Mouse (Mus musculus): ENCODE data around the gene Cacul1. TPM values are rescaled to one million over a fixed set of nuclear protein-coding genes. Genes with fewer than 3 reads are reported as not detected.
"Not testable (repeated sequence)": the region's sequence is repeated elsewhere in the genome, so short reads cannot be mapped to it uniquely, and the experiment has no call there.

The Cacul1 gene
- polyA plus RNA-seq (2012; ENCODE audit: insufficient read depth, insufficient read length, low replicate concordance, missing spikeins) = not detected in 2 replicates

GRCm38 (mm10) chr19:60580582-60581339 is at the start of gene Cacul1:
Cacul1 (minus strand) TSS chr19:60581025.
- H3K4me1 ChIP-seq (ENCODE audit: control insufficient read depth, insufficient read depth, low read length) = peaks cover 2% of the 10 kb centered on the region
- H3K27ac ChIP-seq (ENCODE audit: insufficient read depth, low read depth, low read length) = peak within 1 kb of the TSS; percentile 86
- 1% methylated on average over 64 of the region's 64 CpGs for WGBS
- peak within 1 kb of the TSS; percentile 61 for H3K4me3 ChIP-seq (ENCODE audit: insufficient read depth, low read depth, low read length)
- TF ChIP-seq POLR2A (IDR thresholded peaks at IDR 0.05; ENCODE audit: insufficient read depth, low read depth, low read length) (peak; percentile 73), CTCF (IDR thresholded peaks at IDR 0.05; ENCODE audit: insufficient read depth, low read depth, low read length) (no peak)

- no peak overlapping the region for H3K4me3 ChIP-seq (ENCODE audit: insufficient read depth, low read depth, low read length)
- H3K27ac ChIP-seq (ENCODE audit: insufficient read depth, low read depth, low read length) = no peak overlapping the region
- 0 out of 2 replicates have a peak, but pooled peaks cover 3% of the 10 kb centered on the region for H3K4me1 ChIP-seq (ENCODE audit: control insufficient read depth, insufficient read depth, low read length)
- 67% methylated on average over 4 of the region's 4 CpGs for WGBS
- no peak for TF ChIP-seq POLR2A (IDR thresholded peaks at IDR 0.05; ENCODE audit: insufficient read depth, low read depth, low read length)
- TF ChIP-seq CTCF (IDR thresholded peaks at IDR 0.05; ENCODE audit: insufficient read depth, low read depth, low read length) = no peak
Observed at GRCm38 (mm10) chr19:60619420-60619819, 38.6 kb upstream of the Cacul1 start.

- no peak overlapping the region for H3K27ac ChIP-seq (ENCODE audit: insufficient read depth, low read depth, low read length)
- no peak overlapping the region for H3K4me3 ChIP-seq (ENCODE audit: insufficient read depth, low read depth, low read length)
- TF ChIP-seq POLR2A (IDR thresholded peaks at IDR 0.05; ENCODE audit: insufficient read depth, low read depth, low read length) (no peak), CTCF (IDR thresholded peaks at IDR 0.05; ENCODE audit: insufficient read depth, low read depth, low read length) (no peak)
- 0 out of 2 replicates have a peak, but pooled peaks cover 3% of the 10 kb centered on the region for H3K4me1 ChIP-seq (ENCODE audit: control insufficient read depth, insufficient read depth, low read length)
- 33% methylated on average over 1 of the region's 1 CpGs for WGBS
Observed at GRCm38 (mm10) chr19:60617007-60617406, 36.2 kb upstream of the Cacul1 start.

DNA sequence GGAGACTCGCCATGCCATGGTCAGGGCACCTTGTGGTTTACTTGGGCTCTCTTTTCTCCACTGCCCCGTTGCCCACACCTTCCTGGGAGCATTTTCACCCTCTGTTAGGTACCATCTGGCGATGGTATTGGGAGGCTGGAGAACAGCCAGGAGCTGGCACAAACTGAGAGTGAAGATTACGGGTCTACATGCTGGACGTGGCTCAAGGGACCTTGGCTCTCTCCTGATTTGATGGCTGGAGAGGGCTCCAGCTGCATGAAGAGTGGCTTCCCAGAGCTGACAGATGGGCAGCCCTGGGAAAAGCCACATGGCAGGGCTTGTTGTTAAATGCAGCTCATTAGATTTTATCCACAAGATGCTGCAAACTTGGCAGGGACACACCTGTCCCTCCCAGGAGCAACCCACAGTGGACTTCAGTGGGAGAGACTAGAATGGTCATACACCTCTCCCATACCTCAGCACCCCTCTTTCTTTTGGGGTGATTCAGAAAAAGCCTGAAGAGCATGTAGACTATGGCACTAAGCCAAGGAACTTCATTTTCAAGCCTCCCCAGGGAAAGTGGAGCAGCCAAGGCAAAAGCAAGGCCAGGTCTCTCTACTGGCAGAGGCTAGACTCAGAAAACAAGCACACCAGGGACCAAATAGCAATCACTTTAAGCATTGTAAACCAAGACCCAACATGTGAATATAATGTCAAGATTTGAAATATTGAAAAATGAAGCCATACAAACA is 34.8 kb upstream of the Cacul1 start:
- H3K27ac ChIP-seq (ENCODE audit: insufficient read depth, low read depth, low read length) = no peak overlapping the region
- H3K4me1 ChIP-seq (ENCODE audit: control insufficient read depth, insufficient read depth, low read length) = 0 out of 2 replicates have a peak, but pooled peaks cover 3% of the 10 kb centered on the region
- H3K4me3 ChIP-seq (ENCODE audit: insufficient read depth, low read depth, low read length) = no peak overlapping the region
- 37% methylated on average over 5 of the region's 5 CpGs for WGBS
- TF ChIP-seq POLR2A (IDR thresholded peaks at IDR 0.05; ENCODE audit: insufficient read depth, low read depth, low read length) (no peak), CTCF (IDR thresholded peaks at IDR 0.05; ENCODE audit: insufficient read depth, low read depth, low read length) (no peak)

DNA sequence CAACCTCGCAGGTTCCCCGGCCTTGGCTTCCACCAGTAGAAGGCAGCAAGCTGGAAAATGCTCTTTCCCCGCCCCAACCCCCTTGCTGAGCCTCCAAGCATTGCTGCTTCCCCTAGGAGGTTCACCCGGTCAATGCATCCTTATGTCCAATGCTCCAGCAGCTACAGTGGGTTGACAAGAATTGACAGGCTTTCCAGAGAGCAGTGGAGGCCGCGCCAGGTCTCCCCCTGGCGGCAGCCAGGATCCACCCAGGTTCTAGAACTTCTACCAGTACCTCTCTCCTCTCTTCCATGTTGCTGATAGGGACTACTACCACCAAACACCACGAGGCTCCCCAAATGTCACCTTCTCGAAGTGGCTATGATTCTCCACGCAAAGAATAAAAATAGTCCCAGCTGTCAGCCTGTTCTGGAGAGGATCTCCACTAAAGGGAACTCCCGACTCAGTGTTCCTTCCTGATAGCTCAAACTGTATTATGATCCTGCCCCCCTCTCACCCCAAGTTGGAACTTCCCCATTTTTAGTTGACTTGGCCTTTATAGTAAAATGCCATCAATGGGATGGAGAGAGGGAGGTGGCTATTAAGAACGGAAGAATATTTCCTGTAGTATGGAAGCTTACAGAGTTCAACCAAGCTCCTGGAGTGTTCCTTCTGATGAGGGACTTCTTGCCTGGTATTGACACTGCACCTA is 30.8 kb upstream of the Cacul1 start:
- 0 out of 2 replicates have a peak, but pooled peaks cover 3% of the 10 kb centered on the region for H3K4me1 ChIP-seq (ENCODE audit: control insufficient read depth, insufficient read depth, low read length)
- no peak for TF ChIP-seq POLR2A (IDR thresholded peaks at IDR 0.05; ENCODE audit: insufficient read depth, low read depth, low read length)
- TF ChIP-seq CTCF (IDR thresholded peaks at IDR 0.05; ENCODE audit: insufficient read depth, low read depth, low read length) = no peak
- 42% methylated on average over 12 of the region's 12 CpGs for WGBS
- H3K27ac ChIP-seq (ENCODE audit: insufficient read depth, low read depth, low read length) = no peak overlapping the region
- no peak overlapping the region for H3K4me3 ChIP-seq (ENCODE audit: insufficient read depth, low read depth, low read length)

GRCm38 (mm10) chr19:60608766-60609165 is 27.9 kb upstream of the Cacul1 start:
- TF ChIP-seq POLR2A (IDR thresholded peaks at IDR 0.05; ENCODE audit: insufficient read depth, low read depth, low read length) (no peak), CTCF (IDR thresholded peaks at IDR 0.05; ENCODE audit: insufficient read depth, low read depth, low read length) (no peak)
- H3K4me3 ChIP-seq (ENCODE audit: insufficient read depth, low read depth, low read length) = no peak overlapping the region
- WGBS = 43% methylated on average over 5 of the region's 5 CpGs

GRCm38 (mm10) chr19:60603586-60603985 is 22.8 kb upstream of the Cacul1 start:
- Histone ChIP-seq H3K27ac (ENCODE audit: insufficient read depth, low read depth, low read length) (no peak overlapping the region), H3K4me1 (ENCODE audit: control insufficient read depth, insufficient read depth, low read length) (no peaks in the 10 kb centered on the region), H3K4me3 (ENCODE audit: insufficient read depth, low read depth, low read length) (no peak overlapping the region)
- 84% methylated on average over 3 of the region's 3 CpGs for WGBS
- TF ChIP-seq POLR2A (IDR thresholded peaks at IDR 0.05; ENCODE audit: insufficient read depth, low read depth, low read length) (no peak), CTCF (IDR thresholded peaks at IDR 0.05; ENCODE audit: insufficient read depth, low read depth, low read length) (no peak)

More at GRCm38 (mm10) chr19:60608766-60609165, 27.9 kb upstream of the Cacul1 start:
- H3K27ac ChIP-seq (ENCODE audit: insufficient read depth, low read depth, low read length) = no peak overlapping the region
- no peaks in the 10 kb centered on the region for H3K4me1 ChIP-seq (ENCODE audit: control insufficient read depth, insufficient read depth, low read length)

DNA sequence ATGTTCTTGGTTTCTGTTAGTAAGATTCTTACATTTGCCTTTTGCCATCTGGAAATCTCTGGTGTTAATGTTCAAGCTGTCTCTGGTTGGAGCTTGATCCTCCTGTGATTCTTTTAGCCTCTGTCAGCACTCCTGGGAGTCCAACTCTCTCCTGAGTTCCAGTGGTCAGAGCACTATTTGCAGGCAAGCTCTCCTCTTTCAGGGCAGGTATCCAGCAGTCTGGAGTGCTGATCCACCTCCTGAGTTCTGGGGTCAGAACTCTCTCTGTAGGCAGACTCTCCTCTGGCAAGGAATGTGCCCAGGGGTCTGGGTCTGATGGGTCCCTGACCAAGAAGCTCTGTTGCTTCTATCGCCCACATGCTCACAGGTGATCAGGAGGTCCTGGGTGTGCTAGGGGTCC is 21.2 kb upstream of the Cacul1 start:
- whole genome bisulfite sequencing = 91% methylated on average over 1 of the region's 1 CpGs
- H3K4me1 ChIP-seq (ENCODE audit: control insufficient read depth, insufficient read depth, low read length); H3K4me3 ChIP-seq (ENCODE audit: insufficient read depth, low read depth, low read length); H3K27ac ChIP-seq (ENCODE audit: insufficient read depth, low read depth, low read length): not testable (repeated sequence)

All from olfactory bulb, adult 2 months (tissue).